Mouse (Mus musculus): ENCODE results near the gene Rhbdd1.

Gene Rhbdd1

DNA sequence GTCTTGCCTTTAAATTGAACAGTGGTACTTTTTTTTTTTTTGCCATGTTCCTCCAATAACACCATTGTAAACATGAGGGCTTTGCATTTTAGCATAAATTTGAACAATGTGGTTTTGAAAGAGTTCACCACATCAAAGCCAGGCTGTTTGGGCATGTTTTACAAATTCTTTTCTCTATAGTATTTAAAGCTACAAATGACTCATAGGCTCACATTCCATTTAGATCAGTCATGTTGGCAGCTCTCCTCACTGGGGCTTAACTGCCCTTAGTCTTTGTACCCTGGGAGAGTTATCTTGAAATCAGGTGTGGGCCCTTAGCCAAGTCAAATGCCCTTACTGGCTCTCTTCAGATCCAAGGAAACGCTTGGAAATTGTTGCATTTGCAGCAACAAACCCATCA lies 112.8 kb downstream of the Rhbdd1 start:
- DNase-seq (ENCODE audit: low read depth, low spot score): no peak

GRCm38 (mm10) chr1:82432919-82433648 lies 116.8 kb downstream of the Rhbdd1 start:
- peak; percentile 80 for DNase-seq (ENCODE audit: low read depth, low spot score)

DNA sequence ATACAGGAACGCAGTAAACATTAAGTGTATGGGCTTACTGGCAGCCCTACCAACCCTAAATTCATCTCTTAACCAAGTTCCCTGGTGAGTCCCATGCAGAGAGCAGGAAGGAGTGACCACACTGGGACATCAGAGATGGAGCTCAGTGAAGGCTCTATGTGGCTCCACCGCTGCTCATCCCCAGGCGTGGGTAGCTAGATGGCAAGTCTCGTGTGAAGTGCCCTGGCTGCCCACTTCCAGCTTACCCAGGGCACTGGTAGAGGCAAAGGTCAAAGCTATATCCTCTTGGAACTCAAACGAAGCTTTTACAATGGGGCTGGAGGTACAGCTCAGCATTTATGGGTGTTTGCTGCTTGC lies 117.4 kb downstream of the Rhbdd1 start:
- no peak for DNase-seq (ENCODE audit: low read depth, low spot score)

GRCm38 (mm10) chr1:82437273-82437672 lies 121.0 kb downstream of the Rhbdd1 start:
- DNase-seq (ENCODE audit: low read depth, low spot score): no peak

DNA sequence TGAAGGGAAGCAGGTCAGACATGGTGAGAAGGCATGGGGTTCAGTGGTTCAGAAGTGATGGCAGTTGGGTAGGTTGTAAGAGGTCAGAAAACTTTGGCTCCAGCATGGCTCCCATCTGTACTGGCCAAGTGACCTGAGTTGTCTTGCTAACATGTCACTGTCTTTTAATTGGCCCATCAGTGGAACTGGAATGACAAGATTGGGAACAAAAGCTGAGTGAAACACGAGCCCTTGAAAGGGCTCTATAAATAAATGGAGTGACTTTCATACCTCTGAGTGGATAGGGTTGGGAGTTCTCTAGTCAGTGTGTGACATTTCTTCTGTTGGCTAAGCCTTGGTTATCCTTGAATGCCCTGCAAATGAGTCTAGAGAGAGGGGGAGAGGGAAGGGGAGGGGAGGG lies 123.9 kb downstream of the Rhbdd1 start:
- DNase-seq (ENCODE audit: low read depth, low spot score): no peak

GRCm38 (mm10) chr1:82443517-82443916 lies 127.3 kb downstream of the Rhbdd1 start:
- no peak for DNase-seq (ENCODE audit: low read depth, low spot score)

GRCm38 (mm10) chr1:82446049-82446448 lies 129.8 kb downstream of the Rhbdd1 start:
- DNase-seq (ENCODE audit: low read depth, low spot score): no peak

GRCm38 (mm10) chr1:82449851-82450250 lies 133.6 kb downstream of the Rhbdd1 start:
- DNase-seq (ENCODE audit: low read depth, low spot score): no peak

GRCm38 (mm10) chr1:82451927-82452651 lies 135.8 kb downstream of the Rhbdd1 start:
- DNase-seq (ENCODE audit: low read depth, low spot score): no peak

DNA sequence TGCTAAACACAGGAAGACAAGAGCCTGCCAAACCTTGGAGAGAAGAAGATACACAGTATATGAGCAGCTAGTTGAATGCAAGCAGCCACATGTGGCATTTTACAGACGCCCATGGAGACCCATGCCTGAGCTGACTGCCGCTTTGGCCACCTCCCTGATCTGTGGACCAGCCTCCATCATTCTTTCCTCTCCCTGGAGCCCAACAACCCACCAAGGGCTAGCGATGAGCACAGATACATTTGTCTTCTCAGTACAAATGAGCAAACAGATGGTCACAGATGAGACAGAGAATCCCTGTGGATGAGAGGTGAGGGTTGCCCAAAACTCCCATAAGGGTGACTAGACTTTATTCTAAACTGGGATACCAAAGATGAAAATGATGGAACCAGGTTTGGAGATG lies 137.8 kb downstream of the Rhbdd1 start:
- DNase-seq (ENCODE audit: low read depth, low spot score): no peak

GRCm38 (mm10) chr1:82459350-82459749 lies 143.1 kb downstream of the Rhbdd1 start:
- DNase-seq (ENCODE audit: low read depth, low spot score): no peak

DNA sequence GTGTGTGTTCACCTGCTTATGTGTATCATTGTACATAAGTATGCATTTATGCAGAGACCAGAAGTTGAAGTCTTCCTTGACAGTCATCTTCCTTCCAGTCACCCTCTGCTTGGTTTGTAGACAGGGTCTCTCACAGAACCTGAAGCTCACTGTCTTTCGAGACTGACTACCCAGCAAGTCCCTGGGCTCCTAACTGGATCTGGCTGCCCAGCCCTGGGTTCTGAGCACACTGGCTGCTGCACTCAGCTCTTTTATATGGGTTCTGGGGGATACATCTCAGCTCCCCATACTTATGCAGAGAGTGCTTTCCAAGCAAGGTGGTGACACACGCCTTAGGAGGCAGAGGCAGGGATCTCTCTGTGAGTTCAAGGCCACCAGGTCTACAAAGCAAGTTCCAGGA lies 143.7 kb downstream of the Rhbdd1 start:
- no peak for DNase-seq (ENCODE audit: low read depth, low spot score)

DNA sequence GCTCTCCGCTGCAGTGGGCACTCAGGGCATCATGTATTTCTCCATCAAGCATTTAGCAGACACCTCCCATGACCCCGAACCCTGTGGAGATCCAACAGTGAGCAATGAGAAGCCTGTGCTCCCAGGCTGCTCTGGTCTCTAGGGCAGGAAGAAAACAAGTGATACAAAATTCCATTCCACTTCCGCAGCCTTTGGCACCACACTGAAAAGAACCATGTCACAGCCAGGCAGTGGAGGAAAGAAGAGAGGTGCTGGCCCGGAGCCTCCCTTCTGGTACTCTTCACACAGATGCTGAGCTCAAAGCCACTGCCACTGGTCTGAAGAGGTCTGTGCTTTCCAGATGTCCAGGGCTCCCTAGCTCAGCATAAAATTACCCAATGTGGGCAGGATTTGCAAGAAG lies 144.8 kb downstream of the Rhbdd1 start:
- no peak for DNase-seq (ENCODE audit: low read depth, low spot score)

DNA sequence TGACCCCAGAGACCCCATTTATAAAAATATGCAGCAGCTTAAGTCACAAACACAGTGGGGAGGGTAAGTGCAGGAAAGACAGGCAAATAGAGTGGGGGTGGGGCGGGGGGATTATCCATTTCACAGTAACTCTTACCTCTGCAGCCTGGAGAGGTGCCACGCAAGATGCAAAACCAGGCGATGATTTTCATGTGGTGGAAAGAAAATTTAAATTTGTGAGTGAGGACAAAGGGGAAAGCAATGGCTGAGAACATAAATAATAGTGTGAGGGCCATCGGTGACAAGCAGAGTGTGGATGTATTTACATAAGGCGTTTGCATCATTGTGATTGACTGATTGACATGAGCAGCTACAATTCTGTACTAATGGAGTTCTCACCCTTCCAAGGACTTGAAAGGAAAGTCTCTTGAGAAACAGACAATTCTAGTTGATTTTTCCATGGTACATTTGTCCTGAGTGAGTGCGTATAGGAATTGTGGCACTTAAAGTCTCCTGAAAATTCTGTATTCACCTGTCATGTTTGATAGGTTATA lies 149.1 kb downstream of the Rhbdd1 start:
- no peak for DNase-seq (ENCODE audit: low read depth, low spot score)

DNA sequence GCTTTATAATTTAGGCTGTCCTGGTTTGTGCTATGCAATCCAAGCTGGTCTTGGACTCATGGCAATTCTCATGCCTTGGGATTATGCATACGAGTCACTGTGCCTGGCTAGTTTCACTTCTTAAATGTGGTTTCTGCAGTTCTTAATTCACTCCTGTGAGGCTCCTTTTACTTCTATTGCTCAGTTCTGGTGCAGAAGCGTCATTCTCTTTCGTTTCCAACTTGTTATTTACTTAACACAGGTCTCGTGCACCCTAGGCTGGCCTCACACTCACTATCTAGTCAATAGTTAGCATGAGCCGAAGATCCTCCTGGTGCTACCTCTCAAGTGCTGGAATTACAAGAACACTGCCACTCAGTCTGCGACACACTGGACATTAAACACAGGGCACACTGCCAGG lies 152.6 kb downstream of the Rhbdd1 start:
- DNase-seq (ENCODE audit: low read depth, low spot score): no peak

GRCm38 (mm10) chr1:82470516-82471225 lies 154.4 kb downstream of the Rhbdd1 start:
- no peak for DNase-seq (ENCODE audit: low read depth, low spot score)

DNA sequence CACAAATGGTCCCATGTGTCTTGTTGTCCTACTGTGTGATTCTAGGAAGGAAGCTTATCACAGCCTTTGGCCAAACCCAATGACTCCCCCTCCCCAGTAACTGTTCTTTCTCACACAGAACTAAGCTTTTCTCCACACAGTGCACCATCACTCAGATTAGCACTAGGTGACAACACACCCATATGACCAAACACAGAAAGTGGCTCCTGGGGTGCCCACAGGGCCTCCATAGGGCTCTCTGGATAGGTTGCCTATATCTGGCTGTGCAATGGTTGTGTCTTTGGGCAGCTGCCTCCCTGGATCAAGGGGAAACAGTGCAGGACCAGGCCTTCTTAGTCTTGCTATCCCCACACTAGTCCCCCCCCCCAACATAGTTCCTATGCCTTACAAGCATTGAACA lies 157.2 kb downstream of the Rhbdd1 start:
- no peak for DNase-seq (ENCODE audit: low read depth, low spot score)

- peak; percentile 40 for DNase-seq (ENCODE audit: low read depth, low spot score)
Observed at GRCm38 (mm10) chr1:82474461-82474961, 158.3 kb downstream of the Rhbdd1 start.

- DNase-seq (ENCODE audit: low read depth, low spot score): no peak
Observed at GRCm38 (mm10) chr1:82475254-82475653, 159.0 kb downstream of the Rhbdd1 start.

DNA sequence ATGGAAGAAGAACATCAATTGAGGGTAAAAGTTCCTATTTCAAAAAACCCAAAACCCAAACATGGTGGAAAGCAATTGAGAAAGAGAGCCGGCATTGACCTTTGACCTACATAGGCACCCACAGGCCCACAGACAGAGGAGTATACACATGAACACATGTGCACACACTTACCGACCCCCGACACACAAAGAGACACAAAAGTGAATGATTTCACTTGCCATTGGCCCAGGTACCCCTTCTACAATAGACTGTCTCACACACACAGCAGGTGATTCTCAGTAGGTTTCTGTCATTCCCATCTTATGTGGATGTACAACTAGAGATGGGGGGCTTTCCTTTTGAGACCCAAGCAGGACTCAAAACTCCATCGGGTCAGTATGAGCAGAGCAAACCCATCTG lies 159.6 kb downstream of the Rhbdd1 start:
- no peak for DNase-seq (ENCODE audit: low read depth, low spot score)

GRCm38 (mm10) chr1:82476256-82476655 lies 160.0 kb downstream of the Rhbdd1 start:
- peak; percentile 78 for DNase-seq (ENCODE audit: low read depth, low spot score)

- peak; percentile 87 for DNase-seq (ENCODE audit: low read depth, low spot score)
Observed at GRCm38 (mm10) chr1:82476746-82477145, 160.5 kb downstream of the Rhbdd1 start.
